Mouse (Mus musculus) embryonic fibroblast, embryonic 13.5 days (primary cell): Measurements from ENCODE around the gene Robo1.

Experiments used
- CTCF ChIP-seq: IDR thresholded peaks from 2 replicates; pipeline ENCODE4 v1.5.1; 2011; ENCODE audit warnings: mild to moderate bottlenecking, control low read depth, low read length, moderate library complexity, borderline replicate concordance; ENCODE audit not compliant: insufficient read depth
- POLR2A ChIP-seq: IDR thresholded peaks from 2 replicates; pipeline ENCODE4 v1.6.1; 2011; ENCODE audit warnings: low read depth, mild to moderate bottlenecking, control low read depth, low read length, moderate library complexity

- TF ChIP-seq POLR2A (no peak), CTCF (no peak)
Observed at GRCm38 (mm10) chr16:72603487-72604206, 295.5 kb downstream of the Robo1 start.
